Mouse (Mus musculus): ENCODE data around the gene 4930503B20Rik. TPM values are rescaled to one million over a fixed set of nuclear protein-coding genes. Genes with fewer than 3 reads are reported as not detected.

The 4930503B20Rik gene
- polyA plus RNA-seq, 1 experiment, result not detected

GRCm38 (mm10) chr3:146625766-146626165, 25.4 kb downstream of the 4930503B20Rik start:
- Histone ChIP-seq H3K27me3 (ENCODE audit: control insufficient read depth, insufficient read depth, low read length) (no peaks in the 10 kb centered on the region), H3K36me3 (ENCODE audit: control insufficient read depth, insufficient read depth, low read length) (no peaks in the 10 kb centered on the region), H3K4me1 (ENCODE audit: control insufficient read depth, insufficient read depth, insufficient read length, low read length) (no peaks in the 10 kb centered on the region), H3K4me3 (ENCODE audit: low read depth, low read length) (no peak overlapping the region), H3K27ac (ENCODE audit: insufficient read depth, low read depth, low read length) (no peak overlapping the region)
- WGBS, result 85% methylated on average over 4 of the region's 4 CpGs
- no peak for TF ChIP-seq CTCF (IDR thresholded peaks at IDR 0.05; ENCODE audit: extremely low read depth, insufficient read length, insufficient replicate concordance, low read depth, low read length)

DNA sequence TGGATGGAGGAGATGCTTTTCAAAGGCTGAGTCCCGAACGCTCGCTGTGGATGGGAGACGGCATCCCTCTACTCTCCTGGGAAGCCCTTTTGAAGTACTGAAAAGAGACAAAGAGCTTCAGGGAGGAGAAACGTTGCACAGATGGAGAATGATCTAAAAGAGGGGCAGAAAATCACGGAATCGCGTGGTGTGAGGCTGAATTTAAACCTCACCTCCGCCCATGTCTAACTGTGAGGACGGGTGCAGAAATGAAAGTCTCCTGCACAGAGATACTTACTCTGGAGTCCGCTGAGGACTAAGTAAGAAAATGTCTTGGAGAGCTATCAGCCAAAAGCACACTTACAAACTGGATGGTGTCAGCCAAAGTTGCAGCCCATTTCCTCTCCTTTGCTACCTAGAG, 29.2 kb downstream of the 4930503B20Rik start:
- Histone ChIP-seq H3K27me3 (ENCODE audit: control insufficient read depth, insufficient read depth, low read length) (no peaks in the 10 kb centered on the region), H3K27ac (ENCODE audit: insufficient read depth, low read depth, low read length) (no peak overlapping the region), H3K4me3 (ENCODE audit: low read depth, low read length) (no peak overlapping the region), H3K36me3 (ENCODE audit: control insufficient read depth, insufficient read depth, low read length) (no peaks in the 10 kb centered on the region), H3K4me1 (ENCODE audit: control insufficient read depth, insufficient read depth, insufficient read length, low read length) (no peaks in the 10 kb centered on the region)
- TF ChIP-seq CTCF (IDR thresholded peaks at IDR 0.05; ENCODE audit: extremely low read depth, insufficient read length, insufficient replicate concordance, low read depth, low read length) (no peak), POLR2A (IDR thresholded peaks at IDR 0.05; ENCODE audit: low read depth, low read length) (no peak)
- WGBS, result 85% methylated on average over 11 of the region's 11 CpGs

GRCm38 (mm10) chr3:146620555-146621249, 30.4 kb downstream of the 4930503B20Rik start:
- 78% methylated on average over 14 of the region's 14 CpGs for WGBS
- no peak overlapping the region for H3K4me3 ChIP-seq (ENCODE audit: low read depth, low read length)
- TF ChIP-seq CTCF (IDR thresholded peaks at IDR 0.05; ENCODE audit: extremely low read depth, insufficient read length, insufficient replicate concordance, low read depth, low read length) (no peak), POLR2A (IDR thresholded peaks at IDR 0.05; ENCODE audit: low read depth, low read length) (no peak)
- no peaks in the 10 kb centered on the region for H3K27me3 ChIP-seq (ENCODE audit: control insufficient read depth, insufficient read depth, low read length)
- no peak overlapping the region for H3K27ac ChIP-seq (ENCODE audit: insufficient read depth, low read depth, low read length)
- no peaks in the 10 kb centered on the region for H3K4me1 ChIP-seq (ENCODE audit: control insufficient read depth, insufficient read depth, insufficient read length, low read length)
- H3K36me3 ChIP-seq (ENCODE audit: control insufficient read depth, insufficient read depth, low read length), result no peaks in the 10 kb centered on the region

DNA sequence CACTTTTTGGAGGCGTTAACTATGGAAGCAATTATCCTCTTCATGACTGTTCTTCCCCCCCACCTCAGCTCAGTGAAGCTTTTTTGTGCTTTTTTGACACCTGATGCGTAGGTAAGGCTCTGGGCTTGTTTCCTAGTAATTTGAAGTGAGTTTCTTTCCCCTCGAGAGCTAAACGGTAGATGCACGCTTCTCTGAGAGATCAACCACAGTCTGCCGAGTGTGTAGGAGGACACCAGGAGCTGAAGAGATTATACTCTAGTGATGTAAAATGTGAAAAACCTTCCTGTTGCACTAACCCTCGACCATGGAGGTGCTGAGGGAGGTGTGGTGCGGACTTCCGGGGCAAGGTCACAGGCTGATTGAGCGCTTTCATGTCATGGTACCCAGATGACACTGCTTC, 31.0 kb downstream of the 4930503B20Rik start:
- Histone ChIP-seq H3K4me1 (ENCODE audit: control insufficient read depth, insufficient read depth, insufficient read length, low read length) (no peaks in the 10 kb centered on the region), H3K27me3 (ENCODE audit: control insufficient read depth, insufficient read depth, low read length) (no peaks in the 10 kb centered on the region), H3K27ac (ENCODE audit: insufficient read depth, low read depth, low read length) (no peak overlapping the region), H3K36me3 (ENCODE audit: control insufficient read depth, insufficient read depth, low read length) (no peaks in the 10 kb centered on the region), H3K4me3 (ENCODE audit: low read depth, low read length) (no peak overlapping the region)
- WGBS, result 85% methylated on average over 10 of the region's 10 CpGs
- TF ChIP-seq CTCF (IDR thresholded peaks at IDR 0.05; ENCODE audit: extremely low read depth, insufficient read length, insufficient replicate concordance, low read depth, low read length) (no peak), POLR2A (IDR thresholded peaks at IDR 0.05; ENCODE audit: low read depth, low read length) (no peak)

GRCm38 (mm10) chr3:146618357-146618756, 32.8 kb downstream of the 4930503B20Rik start:
- Histone ChIP-seq H3K4me1 (ENCODE audit: control insufficient read depth, insufficient read depth, insufficient read length, low read length) (no peaks in the 10 kb centered on the region), H3K27me3 (ENCODE audit: control insufficient read depth, insufficient read depth, low read length) (no peaks in the 10 kb centered on the region), H3K27ac (ENCODE audit: insufficient read depth, low read depth, low read length) (no peak overlapping the region), H3K36me3 (ENCODE audit: control insufficient read depth, insufficient read depth, low read length) (no peaks in the 10 kb centered on the region), H3K4me3 (ENCODE audit: low read depth, low read length) (no peak overlapping the region)
- TF ChIP-seq POLR2A (IDR thresholded peaks at IDR 0.05; ENCODE audit: low read depth, low read length), result no peak
- no peak for TF ChIP-seq CTCF (IDR thresholded peaks at IDR 0.05; ENCODE audit: extremely low read depth, insufficient read length, insufficient replicate concordance, low read depth, low read length)
- 33% methylated on average over 4 of the region's 4 CpGs for WGBS

DNA sequence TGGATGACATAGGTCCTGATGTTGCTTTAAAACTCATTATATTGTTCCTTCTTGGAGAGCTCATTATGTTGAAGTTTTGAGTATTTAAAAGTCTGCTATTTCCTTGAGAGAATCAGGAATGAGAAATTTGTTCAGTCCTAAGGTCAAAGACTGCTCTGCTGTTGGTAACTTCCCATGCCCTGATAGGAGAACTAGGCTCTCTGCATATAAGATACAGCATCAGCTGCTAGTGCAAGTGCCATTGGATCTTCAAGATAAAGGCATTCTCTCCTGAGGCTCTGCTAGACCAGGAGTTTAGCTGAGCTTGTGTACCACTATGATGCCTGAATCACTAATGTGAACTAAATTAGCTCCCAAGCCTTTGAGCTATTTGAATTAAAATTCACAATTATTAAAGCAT, 33.2 kb downstream of the 4930503B20Rik start:
- Histone ChIP-seq H3K27ac (ENCODE audit: insufficient read depth, low read depth, low read length) (no peak overlapping the region), H3K4me3 (ENCODE audit: low read depth, low read length) (no peak overlapping the region), H3K27me3 (ENCODE audit: control insufficient read depth, insufficient read depth, low read length) (no peaks in the 10 kb centered on the region), H3K36me3 (ENCODE audit: control insufficient read depth, insufficient read depth, low read length) (no peaks in the 10 kb centered on the region), H3K4me1 (ENCODE audit: control insufficient read depth, insufficient read depth, insufficient read length, low read length) (no peaks in the 10 kb centered on the region)
- TF ChIP-seq POLR2A (IDR thresholded peaks at IDR 0.05; ENCODE audit: low read depth, low read length), result no peak
- TF ChIP-seq CTCF (IDR thresholded peaks at IDR 0.05; ENCODE audit: extremely low read depth, insufficient read length, insufficient replicate concordance, low read depth, low read length), result no peak

DNA sequence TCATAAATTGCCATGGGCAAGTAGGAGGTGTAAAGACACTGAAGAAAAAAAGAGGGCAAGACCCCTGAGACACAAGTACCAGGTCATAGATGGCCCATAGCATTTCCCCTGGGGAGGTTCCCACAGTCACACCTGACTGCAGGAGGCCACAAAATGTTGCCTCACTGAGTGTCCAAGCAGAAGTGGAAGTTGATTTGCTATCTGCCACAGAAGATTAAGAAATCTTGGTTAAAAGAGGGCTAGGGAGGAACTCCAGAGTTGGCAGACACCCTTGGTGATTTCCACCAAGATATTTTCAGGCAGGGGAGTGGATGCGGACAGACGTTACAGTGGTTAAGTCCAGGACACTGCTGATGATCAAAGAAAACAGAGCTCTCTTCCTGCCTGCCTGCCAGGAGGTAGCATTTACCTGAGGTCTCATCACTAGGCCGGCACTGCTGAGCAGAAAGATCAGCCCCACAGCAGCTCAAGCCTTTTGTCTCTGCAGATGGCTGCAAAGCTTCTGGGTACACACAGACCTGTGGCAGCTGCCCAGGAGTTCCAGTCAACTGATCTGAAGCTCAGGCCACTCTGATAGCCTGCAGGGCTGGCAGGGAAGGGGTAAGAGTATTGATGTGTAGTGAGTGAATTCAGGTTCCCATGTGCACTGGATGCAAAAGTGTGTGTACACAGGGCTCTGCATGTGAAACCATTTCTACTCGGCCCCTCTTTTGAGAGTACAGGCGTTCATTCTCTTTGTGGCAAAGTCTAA, 34.4 kb downstream of the 4930503B20Rik start:
- Histone ChIP-seq H3K4me1 (ENCODE audit: control insufficient read depth, insufficient read depth, insufficient read length, low read length) (no peaks in the 10 kb centered on the region), H3K4me3 (ENCODE audit: low read depth, low read length) (no peak overlapping the region), H3K27ac (ENCODE audit: insufficient read depth, low read depth, low read length) (no peak overlapping the region), H3K27me3 (ENCODE audit: control insufficient read depth, insufficient read depth, low read length) (no peaks in the 10 kb centered on the region), H3K36me3 (ENCODE audit: control insufficient read depth, insufficient read depth, low read length) (no peaks in the 10 kb centered on the region)
- WGBS, result 68% methylated on average over 5 of the region's 5 CpGs
- no peak for TF ChIP-seq POLR2A (IDR thresholded peaks at IDR 0.05; ENCODE audit: low read depth, low read length)
- no peak for TF ChIP-seq CTCF (IDR thresholded peaks at IDR 0.05; ENCODE audit: extremely low read depth, insufficient read length, insufficient replicate concordance, low read depth, low read length)

Data from small intestine, adult 2 months (tissue).